Mouse (Mus musculus): ENCODE data around the gene Nmt1.

The Nmt1 gene

GRCm38 (mm10) chr11:103005254-103005981, 22.6 kb upstream of the Nmt1 start:
- no peak for DNase-seq (ENCODE audit: low read depth, low spot score)

- no peak for DNase-seq (ENCODE audit: low read depth, low spot score)
Observed at GRCm38 (mm10) chr11:103006286-103007000, 21.5 kb upstream of the Nmt1 start.

- DNase-seq (ENCODE audit: low read depth, low spot score) = no peak
Observed at GRCm38 (mm10) chr11:103007001-103007340, 21.0 kb upstream of the Nmt1 start.

GRCm38 (mm10) chr11:103008558-103008957, 19.4 kb upstream of the Nmt1 start:
- no peak for DNase-seq (ENCODE audit: low read depth, low spot score)

GRCm38 (mm10) chr11:103009208-103009607, 18.8 kb upstream of the Nmt1 start:
- DNase-seq (ENCODE audit: low read depth, low spot score) = no peak

- no peak for DNase-seq (ENCODE audit: low read depth, low spot score)
Observed at GRCm38 (mm10) chr11:103010454-103011205, 17.4 kb upstream of the Nmt1 start.

- DNase-seq (ENCODE audit: low read depth, low spot score) = no peak
Observed at GRCm38 (mm10) chr11:103011206-103011497, 16.8 kb upstream of the Nmt1 start.

- no peak for DNase-seq (ENCODE audit: low read depth, low spot score)
Observed at GRCm38 (mm10) chr11:103015881-103016825, 11.8 kb upstream of the Nmt1 start.

- peak; percentile 90 for DNase-seq (ENCODE audit: low read depth, low spot score)
Observed at GRCm38 (mm10) chr11:103016930-103017329, 11.1 kb upstream of the Nmt1 start.

- DNase-seq (ENCODE audit: low read depth, low spot score) = no peak
Observed at GRCm38 (mm10) chr11:103017661-103018060, 10.3 kb upstream of the Nmt1 start.

GRCm38 (mm10) chr11:103018860-103019259, 9.1 kb upstream of the Nmt1 start:
- DNase-seq (ENCODE audit: low read depth, low spot score) = no peak

- DNase-seq (ENCODE audit: low read depth, low spot score) = no peak
Observed at GRCm38 (mm10) chr11:103019325-103019724, 8.7 kb upstream of the Nmt1 start.

- DNase-seq (ENCODE audit: low read depth, low spot score) = no peak
Observed at GRCm38 (mm10) chr11:103020713-103021335, 7.2 kb upstream of the Nmt1 start.

GRCm38 (mm10) chr11:103023974-103024373, 4.0 kb upstream of the Nmt1 start:
- no peak for DNase-seq (ENCODE audit: low read depth, low spot score)

- no peak for DNase-seq (ENCODE audit: low read depth, low spot score)
Observed at GRCm38 (mm10) chr11:103026901-103027300, 1.1 kb upstream of the Nmt1 start.

GRCm38 (mm10) chr11:103027570-103028175, 317 bp upstream of the Nmt1 start:
- DNase-seq (ENCODE audit: low read depth, low spot score) = no peak

- peak; percentile 85 for DNase-seq (ENCODE audit: low read depth, low spot score)
Observed at GRCm38 (mm10) chr11:103033030-103033429, 5.0 kb downstream of the Nmt1 start.

GRCm38 (mm10) chr11:103035007-103035406, 7.0 kb downstream of the Nmt1 start:
- no peak for DNase-seq (ENCODE audit: low read depth, low spot score)

- no peak for DNase-seq (ENCODE audit: low read depth, low spot score)
Observed at GRCm38 (mm10) chr11:103036881-103037465, 9.0 kb downstream of the Nmt1 start.

GRCm38 (mm10) chr11:103038037-103038436, 10.0 kb downstream of the Nmt1 start:
- DNase-seq (ENCODE audit: low read depth, low spot score) = peak; percentile 92
